Mouse (Mus musculus) layer of hippocampus, postnatal 25 days (tissue): ENCODE measurements around the gene Nr0b1. TPM values are rescaled to one million over a fixed set of nuclear protein-coding genes. Genes with fewer than 3 reads are reported as not detected.

Experiments
- DNase-seq, 2 experiments: peaks; one replicate each; pipeline ENCODE4 v3.0.0; 2022; ENCODE audit warnings: mixed read lengths in 2 of 2, low spot score in 1 of 2; ENCODE audit errors: extremely low spot score in 1 of 2
- total RNA-seq, 2 experiments: library from RNA; stranded (reverse); gene quantifications; 2 replicates each; pipeline ENCODE4 v1.2.3; 2021

The Nr0b1 gene
- total RNA-seq = not detected

DNA sequence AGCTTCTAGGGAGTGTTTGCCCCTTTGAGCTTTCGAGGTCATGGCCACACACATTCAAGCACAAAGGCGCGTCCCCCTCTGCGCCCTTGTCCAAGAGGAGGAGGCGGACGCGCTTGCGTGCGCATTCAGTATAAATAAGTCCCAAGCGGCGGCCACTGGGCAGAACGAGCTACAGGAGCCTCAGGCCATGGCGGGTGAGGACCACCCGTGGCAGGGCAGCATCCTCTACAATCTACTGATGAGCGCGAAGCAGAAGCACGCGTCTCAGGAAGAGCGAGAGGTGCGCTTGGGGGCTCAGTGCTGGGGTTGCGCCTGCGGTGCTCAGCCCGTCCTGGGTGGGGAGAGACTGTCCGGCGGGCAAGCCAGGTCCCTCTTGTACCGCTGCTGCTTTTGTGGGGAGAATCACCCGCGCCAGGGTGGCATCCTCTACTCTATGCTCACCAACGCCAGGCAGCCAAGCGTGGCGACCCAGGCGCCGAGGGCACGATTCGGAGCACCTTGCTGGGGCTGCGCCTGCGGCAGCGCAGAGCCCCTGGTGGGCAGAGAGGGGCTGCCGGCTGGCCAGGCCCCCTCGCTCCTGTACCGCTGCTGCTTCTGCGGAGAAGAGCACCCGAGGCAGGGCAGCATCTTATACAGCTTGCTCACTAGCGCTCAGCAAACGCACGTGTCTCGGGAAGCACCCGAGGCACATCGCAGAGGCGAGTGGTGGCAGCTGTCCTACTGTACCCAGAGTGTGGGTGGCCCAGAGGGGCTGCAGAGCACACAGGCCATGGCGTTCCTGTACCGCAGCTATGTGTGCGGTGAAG, at the start of gene Nr0b1:
TSS of gene Nr0b1 (plus strand) at position 151 of the 806 bp plus-strand sequence.
- no peak for DNase-seq

DNA sequence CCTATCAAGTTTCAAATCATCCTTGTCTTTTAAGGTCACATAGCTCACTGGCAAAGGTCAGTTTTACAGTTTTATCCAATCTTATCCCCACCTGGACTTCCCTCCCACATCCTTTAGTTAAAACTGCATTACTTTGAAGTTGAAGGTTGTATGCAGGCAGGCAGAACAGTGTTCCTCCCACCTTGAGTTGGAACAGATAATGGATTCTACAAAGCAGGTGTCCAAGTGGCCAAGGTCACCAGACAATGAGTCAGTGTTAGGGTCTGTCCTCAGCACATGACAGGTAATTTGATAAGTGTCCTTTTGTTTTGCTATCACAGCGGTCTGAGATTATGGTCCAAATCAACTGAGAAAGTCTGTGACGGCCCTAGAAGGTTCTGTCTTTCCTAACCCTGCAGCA, 4.3 kb upstream of the Nr0b1 start:
- no peak for DNase-seq

- DNase-seq = peak in 1 of 2 experiments; percentile 2
Observed at GRCm38 (mm10) chrX:86192420-86192994, 943 bp downstream of the Nr0b1 start.

- DNase-seq = no peak
Observed at GRCm38 (mm10) chrX:86193386-86193785, 1.8 kb downstream of the Nr0b1 start.

GRCm38 (mm10) chrX:86237246-86237645, 45.7 kb downstream of the Nr0b1 start:
- DNase-seq = no peak

Other genes with a start within 250 kb of the Nr0b1 start
- not detected for gene Samt3, start 147.6 kb upstream of the Nr0b1 start, total RNA-seq
- gene Mageb4, start 113.3 kb downstream of the Nr0b1 start, total RNA-seq = not detected